Mouse (Mus musculus) forebrain, embryonic 10.5 days (tissue): ENCODE results near the gene Rpp40. TPM values are rescaled to one million over a fixed set of nuclear protein-coding genes. Genes with fewer than 3 reads are reported as not detected.

ENCODE experiments used
- DNase-seq: peaks from one replicate; pipeline ENCODE4 v3.0.0-alpha.2; 2017; ENCODE audit warnings: low spot score; ENCODE audit errors: extremely low spot score
- H3K27ac ChIP-seq: fragments of 300-500 bp; sonication (generic); 2 replicates; pipeline ENCODE4 v1.5.1; 2016; ENCODE audit warnings: mild to moderate bottlenecking
- H3K27me3 ChIP-seq: fragments of 300-500 bp; sonication (generic); 2 replicates; pipeline ENCODE4 v1.6.1; 2016; ENCODE audit warnings: mild to moderate bottlenecking; ENCODE audit not compliant: poor library complexity, severe bottlenecking
- H3K36me3 ChIP-seq: fragments of 300-500 bp; sonication (generic); replicated peaks from 2 replicates; pipeline ENCODE4 v1.6.1; 2016; ENCODE audit warnings: mild to moderate bottlenecking, moderate library complexity
- H3K4me1 ChIP-seq: fragments of 300-500 bp; sonication (generic); 2 replicates; pipeline ENCODE4 v1.6.1; 2016
- H3K4me3 ChIP-seq: fragments of 300-500 bp; sonication (generic); 2 replicates; pipeline ENCODE4 v1.5.1; 2016; ENCODE audit warnings: mild to moderate bottlenecking, moderate library complexity
- H3K9me3 ChIP-seq: fragments of 300-500 bp; sonication (generic); 2 replicates; pipeline ENCODE4 v1.6.1; 2016; ENCODE audit warnings: mild to moderate bottlenecking, moderate library complexity
- WGBS: fragments of 180-500 bp; shearing (Covaris S2); methylation state at CpG from one replicate; pipeline ENCODE4 v1.1.7; 2016; 5-methylcytosine and 5-hydroxymethylcytosine counted together
- polyA plus RNA-seq: library from polyadenylated mRNA; unstranded; fragments of >200 nt; fragmentation: Nextera tagmentation; extraction: Ambion mirVana; gene quantifications from 2 replicates; pipeline ENCODE4 v1.2.1, GENCODE M21; 2016

Rpp40 gene
- polyA plus RNA-seq: 26.8 and 29.4 TPM in 2 replicates

- Histone ChIP-seq H3K27ac (peak within 1 kb of the TSS; percentile 83), H3K9me3 (no peaks in the 10 kb centered on the region), H3K36me3 (no peaks in the 10 kb centered on the region), H3K4me1 (peaks cover 9% of the 10 kb centered on the region), H3K4me3 (peak within 1 kb of the TSS; percentile 65), H3K27me3 (no peaks in the 10 kb centered on the region)
- DNase-seq: peak; percentile 91
- under 1% methylated on average over 35 of the region's 35 CpGs for WGBS
Observed at GRCm38 (mm10) chr13:35905879-35906481, at the start of gene Rpp40. TSS of gene Rpp40 (minus strand) at chr13:35906359.

- no peak overlapping the region for H3K27ac ChIP-seq
- no peaks in the 10 kb centered on the region for H3K4me1 ChIP-seq
- no peaks in the 10 kb centered on the region for H3K9me3 ChIP-seq
- no peaks in the 10 kb centered on the region for H3K36me3 ChIP-seq
- DNase-seq: no peak
- 91% methylated on average over 17 of the region's 17 CpGs for WGBS
- H3K4me3 ChIP-seq: no peak overlapping the region
- H3K27me3 ChIP-seq: 0 out of 2 replicates have a peak, but pooled peaks cover 11% of the 10 kb centered on the region
Observed at GRCm38 (mm10) chr13:35949814-35950455, 43.8 kb upstream of the Rpp40 start.

- Histone ChIP-seq H3K27ac (no peak overlapping the region), H3K9me3 (no peaks in the 10 kb centered on the region), H3K4me3 (no peak overlapping the region), H3K4me1 (no peaks in the 10 kb centered on the region), H3K36me3 (no peaks in the 10 kb centered on the region), H3K27me3 (0 out of 2 replicates have a peak, but pooled peaks cover 11% of the 10 kb centered on the region)
- 26% methylated on average over 14 of the region's 14 CpGs for WGBS
- DNase-seq: peak; percentile 79
Observed at GRCm38 (mm10) chr13:35947354-35948000, 41.3 kb upstream of the Rpp40 start.

GRCm38 (mm10) chr13:35946659-35947353 lies 40.6 kb upstream of the Rpp40 start:
- H3K27ac ChIP-seq: no peak overlapping the region
- no peak for DNase-seq
- H3K4me1 ChIP-seq: no peaks in the 10 kb centered on the region
- H3K36me3 ChIP-seq: no peaks in the 10 kb centered on the region
- WGBS: 82% methylated on average over 20 of the region's 20 CpGs
- H3K4me3 ChIP-seq: no peak overlapping the region
- 0 out of 2 replicates have a peak, but pooled peaks cover 11% of the 10 kb centered on the region for H3K27me3 ChIP-seq
- no peaks in the 10 kb centered on the region for H3K9me3 ChIP-seq

- peaks cover 4% of the 10 kb centered on the region; the same call in 1 of the 2 replicates for H3K4me1 ChIP-seq
- WGBS: 89% methylated on average over 5 of the region's 5 CpGs
- DNase-seq: no peak
- H3K27ac ChIP-seq: no peak overlapping the region
- H3K4me3 ChIP-seq: no peak overlapping the region
- H3K9me3 ChIP-seq: no peaks in the 10 kb centered on the region
- H3K27me3 ChIP-seq: no peaks in the 10 kb centered on the region
- H3K36me3 ChIP-seq: no peaks in the 10 kb centered on the region
Observed at GRCm38 (mm10) chr13:35940934-35941333, 34.8 kb upstream of the Rpp40 start.

GRCm38 (mm10) chr13:35939871-35940665 lies 33.9 kb upstream of the Rpp40 start:
- Histone ChIP-seq H3K27ac (no peak overlapping the region), H3K4me3 (no peak overlapping the region), H3K36me3 (no peaks in the 10 kb centered on the region), H3K27me3 (no peaks in the 10 kb centered on the region), H3K4me1 (peaks cover 4% of the 10 kb centered on the region; the same call in 1 of the 2 replicates), H3K9me3 (peaks cover under 1% of the 10 kb centered on the region; the same call in 1 of the 2 replicates)
- no peak for DNase-seq
- 71% methylated on average over 18 of the region's 18 CpGs for whole genome bisulfite sequencing

- Histone ChIP-seq H3K36me3 (no peaks in the 10 kb centered on the region), H3K4me1 (peaks cover 4% of the 10 kb centered on the region; the same call in 1 of the 2 replicates), H3K27me3 (no peaks in the 10 kb centered on the region), H3K4me3 (no peak overlapping the region), H3K27ac (no peak overlapping the region), H3K9me3 (peaks cover 8% of the 10 kb centered on the region)
- DNase-seq: no peak
- 90% methylated on average over 2 of the region's 2 CpGs for WGBS
Observed at GRCm38 (mm10) chr13:35937991-35938390, 31.8 kb upstream of the Rpp40 start.

- Histone ChIP-seq H3K36me3 (no peaks in the 10 kb centered on the region), H3K27ac (no peak overlapping the region), H3K4me3 (no peak overlapping the region), H3K27me3 (no peaks in the 10 kb centered on the region), H3K9me3 (no peaks in the 10 kb centered on the region), H3K4me1 (no peaks in the 10 kb centered on the region)
- DNase-seq: no peak
- WGBS: 78% methylated on average over 1 of the region's 1 CpGs
Observed at GRCm38 (mm10) chr13:35911476-35911875, 5.3 kb upstream of the Rpp40 start.

GRCm38 (mm10) chr13:35905378-35905777 lies 781 bp downstream of the Rpp40 start:
- no peaks in the 10 kb centered on the region for H3K27me3 ChIP-seq
- peaks cover 9% of the 10 kb centered on the region for H3K4me1 ChIP-seq
- H3K9me3 ChIP-seq: no peaks in the 10 kb centered on the region
- 3% methylated on average over 13 of the region's 13 CpGs for WGBS
- H3K4me3 ChIP-seq: peak overlapping the region; percentile 65
- H3K36me3 ChIP-seq: no peaks in the 10 kb centered on the region
- H3K27ac ChIP-seq: peak overlapping the region; percentile 83
- DNase-seq: no peak

- no peak for DNase-seq
- no peak overlapping the region for H3K4me3 ChIP-seq
- peaks cover 20% of the 10 kb centered on the region for H3K36me3 ChIP-seq
- no peaks in the 10 kb centered on the region for H3K27me3 ChIP-seq
- H3K27ac ChIP-seq: no peak overlapping the region
- WGBS: 89% methylated on average over 3 of the region's 3 CpGs
- H3K9me3 ChIP-seq: no peaks in the 10 kb centered on the region
- H3K4me1 ChIP-seq: no peaks in the 10 kb centered on the region
Observed at GRCm38 (mm10) chr13:35892866-35893265, 13.3 kb downstream of the Rpp40 start.

- Histone ChIP-seq H3K27ac (no peak overlapping the region), H3K4me3 (no peak overlapping the region), H3K36me3 (no peaks in the 10 kb centered on the region), H3K27me3 (no peaks in the 10 kb centered on the region), H3K9me3 (no peaks in the 10 kb centered on the region), H3K4me1 (peaks cover 10% of the 10 kb centered on the region; the same call in 1 of the 2 replicates)
- DNase-seq: peak; percentile 38
- WGBS: 43% methylated on average over 15 of the region's 15 CpGs
Observed at GRCm38 (mm10) chr13:35886121-35886725, 19.9 kb downstream of the Rpp40 start.
